Mouse (Mus musculus) brain, adult 2 months (tissue): ENCODE measurements around the gene Dok5.
A peak's percentile ranks its signal among the peaks of the same experiment; 100 is the strongest.

Experiments used
- DNase-seq: peaks from one replicate; pipeline ENCODE4 v3.0.0; 2011; ENCODE audit warnings: low read depth, low spot score

The Dok5 gene

DNA sequence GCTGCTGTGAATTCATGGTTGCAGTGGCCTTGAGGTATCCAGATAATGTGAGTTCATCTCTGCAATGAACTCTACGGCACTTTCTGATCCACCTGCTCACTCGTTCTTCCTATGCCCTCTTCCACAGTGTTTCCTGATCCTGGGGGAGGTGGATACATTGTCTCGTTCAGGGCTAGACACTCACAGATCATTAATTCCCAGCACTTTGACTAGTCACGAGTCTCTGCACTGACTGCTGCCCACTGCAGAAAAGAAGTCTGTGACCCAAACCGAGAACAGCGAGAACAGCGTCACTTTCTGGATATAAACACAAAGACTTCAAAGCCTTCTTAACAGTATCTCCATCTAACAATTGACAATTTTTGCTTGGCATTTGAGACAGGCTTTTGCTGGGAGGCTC lies 125.9 kb downstream of the Dok5 start:
- no peak for DNase-seq

DNA sequence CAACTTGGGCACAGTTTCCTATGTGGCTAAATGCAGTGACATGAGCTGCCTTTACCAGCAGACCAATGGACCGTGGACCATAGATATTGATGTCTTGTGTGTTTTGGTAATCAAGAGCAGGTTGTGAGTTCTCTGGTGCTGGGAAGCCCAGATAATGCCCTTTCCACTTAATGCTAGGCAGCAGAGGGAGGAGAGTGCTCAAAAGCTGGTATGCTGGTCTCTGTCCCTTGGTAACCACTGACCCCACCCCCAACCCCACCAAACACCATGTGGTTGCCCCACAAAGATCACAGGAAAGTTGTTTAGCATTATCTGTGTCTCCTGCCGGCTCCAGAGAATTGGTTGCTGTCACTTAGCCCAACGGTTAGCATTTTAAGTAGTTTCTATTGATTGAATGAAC lies 127.0 kb downstream of the Dok5 start:
- no peak for DNase-seq

DNA sequence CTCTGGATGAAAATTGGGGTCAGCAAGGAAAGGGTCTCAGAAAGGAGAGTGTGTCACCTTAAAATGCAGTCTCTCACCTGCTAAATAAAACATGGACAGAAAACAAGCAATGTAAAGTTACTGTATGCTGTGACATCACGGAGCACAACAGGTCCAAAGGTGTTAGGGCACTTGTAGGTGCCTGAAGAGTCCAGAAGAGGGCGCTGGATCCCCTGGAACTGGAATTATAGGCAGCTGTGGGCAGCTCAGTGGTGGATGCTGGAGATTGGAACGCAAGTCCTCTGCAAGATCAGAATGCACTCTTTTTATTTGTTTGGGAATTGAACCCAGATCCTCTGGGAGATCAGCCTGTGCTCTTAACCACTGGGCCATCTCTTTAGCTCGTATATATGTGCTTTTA lies 129.0 kb downstream of the Dok5 start:
- no peak for DNase-seq

DNA sequence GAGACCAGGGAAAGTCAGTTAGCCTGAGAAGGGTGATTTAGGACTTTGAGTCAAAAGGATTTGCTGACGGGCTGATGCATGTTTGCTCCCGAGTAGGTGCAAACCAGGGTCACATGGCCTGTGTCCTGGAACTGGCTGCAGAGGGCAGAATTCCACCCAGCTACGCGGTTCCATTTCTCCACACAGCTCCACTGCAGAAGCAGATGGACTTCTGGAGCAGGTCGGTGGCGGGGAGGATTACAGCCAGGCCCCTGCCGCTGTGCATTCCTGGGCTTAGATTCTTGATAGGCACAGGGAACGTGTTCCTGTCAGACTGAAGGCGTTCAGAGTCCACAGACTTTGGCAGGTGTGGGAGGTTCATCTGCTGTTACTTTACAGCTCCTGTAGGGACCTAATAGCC lies 131.2 kb downstream of the Dok5 start:
- DNase-seq: no peak

DNA sequence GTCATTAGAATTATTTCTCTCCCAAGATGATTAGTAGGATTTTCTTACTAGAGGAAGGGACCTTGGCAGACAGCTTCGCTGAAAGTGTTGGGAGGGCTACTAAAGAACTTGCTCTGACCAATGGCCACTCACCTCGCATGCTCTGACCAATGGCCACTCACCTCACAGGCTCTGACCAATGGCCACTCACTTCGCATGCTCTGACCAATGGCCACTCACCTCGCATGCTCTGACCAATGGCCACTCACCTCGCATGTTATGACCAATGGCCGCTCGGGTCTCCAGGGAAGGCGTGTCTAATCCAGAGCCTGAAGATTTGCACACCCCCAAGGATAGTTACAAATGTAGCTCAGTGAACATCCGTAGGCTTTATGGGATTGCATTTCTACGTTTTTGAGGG lies 131.6 kb downstream of the Dok5 start:
- no peak for DNase-seq

DNA sequence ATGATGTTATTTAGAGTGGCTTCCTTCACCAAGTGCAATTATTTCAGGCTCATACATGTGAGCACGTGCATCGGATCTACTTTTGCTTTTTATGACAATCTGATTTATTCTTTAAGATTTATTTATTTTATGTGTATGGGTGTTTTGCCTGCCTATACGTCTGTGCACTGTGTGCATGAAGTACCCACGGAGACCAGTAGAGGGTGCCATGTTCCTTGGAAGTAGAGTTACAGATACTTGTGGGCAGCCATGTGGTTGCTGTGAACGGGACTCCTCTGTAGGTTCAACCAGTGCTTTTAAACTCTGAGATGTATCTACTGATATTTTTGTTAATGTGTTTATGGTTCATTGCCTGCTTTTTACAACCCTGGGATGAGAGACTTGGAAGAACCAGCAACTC lies 132.4 kb downstream of the Dok5 start:
- DNase-seq: peak; percentile 18

DNA sequence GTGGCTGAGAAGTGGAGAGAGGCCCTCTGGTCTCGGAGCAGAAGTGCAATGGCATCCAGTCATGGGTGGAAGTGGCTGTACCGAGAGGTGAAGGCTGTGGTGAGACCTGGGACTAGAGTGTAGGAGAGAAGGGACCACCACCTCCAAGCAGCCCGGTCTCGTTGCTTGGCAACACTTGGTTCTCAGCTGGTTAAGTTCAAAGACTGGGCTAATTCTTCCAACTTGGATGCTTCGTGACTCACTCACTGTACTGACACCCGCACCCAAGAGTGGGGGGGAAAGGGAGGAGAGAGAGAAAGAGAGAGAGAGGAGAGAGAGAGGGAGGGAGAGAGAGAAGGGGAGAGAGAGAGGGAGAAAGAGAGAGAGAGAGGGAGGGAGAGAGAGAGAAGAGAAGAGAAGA lies 133.2 kb downstream of the Dok5 start:
- peak; percentile 65 for DNase-seq

DNA sequence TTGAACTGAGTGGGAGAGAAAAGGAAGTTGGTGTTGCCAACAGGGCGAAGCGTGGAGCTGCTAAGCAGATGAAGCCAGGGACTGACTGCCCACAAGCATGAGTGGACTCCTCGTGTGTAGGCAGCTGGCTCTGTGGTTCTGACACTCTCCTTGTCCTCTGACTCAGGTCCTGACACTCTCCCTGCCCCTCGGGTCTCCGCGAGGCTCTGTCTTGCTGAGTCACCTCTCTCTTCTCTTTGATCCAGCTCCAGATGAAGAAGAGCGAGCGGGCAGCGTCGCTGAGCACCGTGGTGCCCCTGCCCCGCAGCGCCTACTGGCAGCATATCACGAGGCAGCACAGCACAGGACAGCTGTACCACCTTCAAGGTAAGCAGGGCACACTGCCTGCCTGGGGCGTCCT lies 139.0 kb downstream of the Dok5 start:
- DNase-seq: peak; percentile 14

DNA sequence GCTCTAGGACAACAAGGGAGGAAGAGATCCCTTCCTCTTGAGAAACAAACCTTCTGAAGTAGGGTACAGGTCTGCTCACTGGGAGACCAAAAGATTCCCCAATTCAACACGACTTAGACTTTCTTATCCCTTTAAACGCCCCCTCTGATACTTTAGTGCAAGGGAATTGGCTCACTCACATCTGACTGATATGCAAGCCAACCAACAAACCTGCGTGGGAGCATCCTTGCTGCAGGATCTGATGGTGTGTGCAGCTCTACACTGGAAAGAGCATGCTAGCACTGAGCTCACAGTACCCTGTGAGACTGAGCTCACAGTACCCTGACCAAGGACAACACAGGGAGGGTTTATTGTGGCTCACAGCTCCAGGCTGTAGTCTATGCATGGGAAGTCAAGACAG lies 139.9 kb downstream of the Dok5 start:
- peak; percentile 80 for DNase-seq

DNA sequence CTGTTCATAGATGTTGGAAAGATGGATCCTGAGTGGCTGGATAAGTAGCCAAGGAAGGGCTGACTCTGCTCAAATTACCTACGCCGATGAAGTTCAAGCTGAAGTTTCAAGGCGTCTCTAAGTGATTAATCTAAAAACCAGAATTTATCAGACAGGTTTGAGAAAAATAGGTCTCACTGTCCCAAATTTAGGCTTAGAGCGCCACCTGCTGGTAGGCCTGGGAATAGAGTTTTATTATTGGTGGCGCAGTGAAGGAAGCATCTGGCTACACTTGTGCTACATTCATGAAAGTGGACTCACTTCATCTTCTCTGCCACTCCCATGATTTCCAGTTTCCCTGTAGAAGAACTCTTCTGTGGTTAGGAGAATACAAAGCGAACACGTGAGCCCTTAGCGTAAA lies 141.8 kb downstream of the Dok5 start:
- DNase-seq: peak; percentile 82

DNA sequence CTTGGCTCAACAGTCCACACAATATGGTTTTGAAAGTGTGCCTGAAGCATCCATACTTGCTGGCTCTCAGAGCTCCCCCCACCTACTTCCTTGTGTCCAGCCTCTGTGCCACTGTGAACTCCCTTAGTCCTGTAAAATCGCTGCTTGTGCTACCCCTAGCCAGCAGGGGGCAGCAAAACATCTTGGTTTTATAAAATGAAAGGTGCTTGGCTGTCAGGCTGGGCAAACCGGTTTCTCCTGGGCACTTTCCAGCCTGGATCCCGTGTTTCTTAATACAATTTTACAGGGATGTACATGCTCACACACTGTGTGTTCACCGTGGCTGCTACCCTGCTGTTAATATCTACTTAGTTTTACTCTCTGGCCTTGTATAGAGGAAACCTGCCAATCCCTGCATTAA lies 145.9 kb downstream of the Dok5 start:
- DNase-seq: peak; percentile 87

DNA sequence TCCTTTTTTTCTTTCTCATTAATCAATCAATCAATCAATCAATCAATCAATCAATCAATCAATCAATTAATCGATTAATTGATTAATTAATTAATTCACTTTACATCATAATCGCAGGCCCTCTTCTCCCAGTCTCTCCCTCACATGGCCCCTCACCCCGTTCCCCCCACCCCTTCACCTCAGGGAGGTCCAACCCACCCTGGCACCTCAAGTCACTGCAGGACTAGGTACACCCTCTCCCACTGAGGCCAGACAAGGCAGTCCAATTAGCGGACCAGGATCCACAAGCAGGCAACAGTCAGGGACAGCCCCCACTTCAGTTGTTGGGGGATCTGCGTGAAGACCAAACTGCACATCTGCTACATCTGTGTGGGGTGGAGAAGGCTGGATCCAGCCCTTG lies 146.3 kb downstream of the Dok5 start:
- no peak for DNase-seq

DNA sequence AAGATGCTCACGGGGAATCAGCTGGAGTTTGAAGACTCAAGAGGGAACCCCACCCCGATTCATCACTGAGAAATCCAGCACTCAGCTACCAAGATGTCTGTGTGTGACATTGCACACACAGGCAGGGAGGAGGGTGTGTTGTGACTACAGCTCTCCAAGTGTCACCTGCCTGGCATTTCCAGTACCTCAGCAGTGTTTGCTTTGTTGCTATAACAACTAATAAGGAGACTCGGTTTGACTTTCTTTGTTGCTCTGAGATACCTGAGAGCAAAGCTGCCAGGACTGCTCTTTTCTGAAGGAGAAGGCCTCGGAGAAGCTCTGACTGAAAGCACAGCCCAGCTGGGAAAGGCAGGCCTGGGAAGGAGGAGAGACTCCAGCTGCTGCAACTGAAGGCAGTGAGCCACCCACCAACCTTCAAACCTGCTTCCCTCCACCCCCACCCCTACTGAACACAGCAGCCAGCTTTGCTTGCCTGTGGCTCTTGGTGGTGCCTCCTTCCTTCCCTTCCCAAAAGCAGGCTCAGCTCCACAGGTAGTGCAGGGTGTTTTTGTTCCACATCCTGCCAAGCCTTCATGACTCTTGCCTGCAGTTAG lies 152.7 kb downstream of the Dok5 start:
- DNase-seq: peak; percentile 72

DNA sequence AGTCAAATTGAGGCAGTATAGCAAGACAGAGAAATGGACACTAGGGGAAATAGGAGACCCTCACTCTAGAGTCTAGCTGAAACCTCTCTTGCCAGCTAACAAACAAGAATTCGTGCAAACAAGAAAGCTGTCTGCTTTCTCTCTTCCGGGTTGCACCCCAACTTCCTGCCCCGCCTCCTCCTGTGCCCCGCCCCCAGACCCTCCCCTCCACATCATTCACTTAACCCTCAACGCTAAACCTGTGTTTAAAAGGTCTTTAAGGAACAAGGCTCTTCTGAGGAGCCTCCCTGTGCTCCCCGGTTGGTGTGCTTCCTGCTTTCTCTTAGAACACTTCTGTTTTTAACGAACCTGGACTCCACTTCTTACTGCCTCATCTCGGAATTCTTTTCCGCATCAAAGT lies 156.4 kb downstream of the Dok5 start:
- no peak for DNase-seq

DNA sequence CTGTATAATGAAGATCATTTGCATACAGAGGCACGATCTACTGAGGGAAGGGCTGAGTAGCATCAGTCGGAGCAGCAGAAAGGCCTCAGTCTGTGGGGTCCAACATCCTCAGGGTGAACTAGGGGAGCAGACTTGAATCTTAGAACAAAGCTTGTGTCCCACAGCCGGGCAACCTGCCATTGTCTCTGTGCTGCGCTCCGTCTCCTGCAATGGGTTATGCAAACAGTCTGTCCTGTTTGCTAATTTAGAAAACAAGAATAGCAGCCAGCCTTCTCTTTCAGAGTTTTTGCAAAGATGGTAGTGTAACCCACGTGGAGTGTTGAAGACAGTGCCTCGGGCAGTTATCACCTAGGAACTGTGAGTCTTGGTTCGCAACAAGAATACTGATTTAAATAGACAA lies 163.5 kb downstream of the Dok5 start:
- peak; percentile 65 for DNase-seq

DNA sequence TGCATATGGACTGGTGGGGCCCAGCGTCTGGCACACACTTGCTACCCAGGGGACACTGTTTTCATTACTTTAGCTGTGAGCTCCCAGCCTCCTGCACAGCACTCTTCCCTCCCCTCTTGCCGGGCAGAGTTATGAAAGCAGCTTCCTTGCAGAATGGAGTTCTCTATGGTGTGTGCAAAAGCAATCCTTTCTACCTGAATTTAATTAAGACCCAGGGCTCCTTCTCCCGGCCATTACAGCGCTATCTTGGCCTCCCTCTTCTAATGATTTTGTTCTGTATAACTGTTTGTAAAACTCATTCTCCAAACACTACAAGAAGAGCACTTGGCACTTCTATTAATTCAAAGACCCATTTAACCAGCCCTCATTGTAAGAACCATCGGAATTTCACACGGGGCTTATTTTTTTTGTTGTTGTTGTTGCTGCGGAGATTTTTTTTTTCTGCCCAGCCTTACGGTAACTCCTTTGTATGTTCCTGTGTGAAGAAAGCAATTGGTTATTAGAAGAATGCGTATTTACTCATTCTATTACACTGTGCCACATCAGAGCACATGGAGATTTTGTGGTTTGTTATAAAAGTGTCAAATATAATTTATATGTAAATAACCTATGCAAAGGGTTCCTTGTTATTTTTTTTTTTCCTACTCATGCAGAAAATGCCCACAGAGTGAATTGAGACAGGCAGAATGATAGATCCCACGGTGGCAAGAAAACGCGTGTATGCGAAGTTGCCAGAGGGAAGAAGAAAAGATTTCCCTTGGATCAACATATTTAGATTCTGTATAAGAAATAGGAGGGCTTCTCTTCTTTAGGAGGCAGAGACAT lies 170.8 kb downstream of the Dok5 start:
- DNase-seq: no peak

DNA sequence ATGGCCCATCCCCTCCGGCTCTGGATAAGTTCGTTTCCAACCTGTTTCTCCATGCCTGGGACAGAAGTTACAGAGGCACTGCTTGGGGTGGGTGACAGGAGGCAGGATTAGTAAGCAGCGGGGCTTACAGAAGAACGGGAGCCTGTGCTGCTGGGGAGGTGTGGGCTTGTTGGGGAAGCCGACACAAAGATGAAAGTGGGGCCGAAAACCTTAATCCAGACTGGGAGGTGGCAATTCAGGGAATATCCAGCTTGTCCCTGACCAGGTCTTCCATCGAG lies 171.4 kb downstream of the Dok5 start:
- no peak for DNase-seq

DNA sequence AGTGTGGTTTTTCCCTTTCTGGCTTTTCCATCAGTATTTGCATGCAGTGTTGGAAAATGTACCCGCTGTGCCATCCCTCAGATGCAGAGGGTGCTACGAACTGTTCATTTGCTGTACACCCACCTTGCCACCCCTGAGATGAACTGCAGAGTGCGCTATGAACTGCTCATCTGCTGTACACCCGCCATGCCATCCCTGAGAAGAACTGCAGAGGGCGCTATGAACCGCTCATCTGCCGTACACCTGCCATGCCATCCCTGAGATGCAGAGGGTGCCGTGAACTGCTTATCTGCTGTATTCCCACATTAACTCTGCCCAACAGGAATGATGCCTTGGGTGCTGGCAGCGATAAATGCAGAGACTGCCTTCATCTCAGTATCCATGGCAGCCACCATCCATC lies 171.8 kb downstream of the Dok5 start:
- no peak for DNase-seq

DNA sequence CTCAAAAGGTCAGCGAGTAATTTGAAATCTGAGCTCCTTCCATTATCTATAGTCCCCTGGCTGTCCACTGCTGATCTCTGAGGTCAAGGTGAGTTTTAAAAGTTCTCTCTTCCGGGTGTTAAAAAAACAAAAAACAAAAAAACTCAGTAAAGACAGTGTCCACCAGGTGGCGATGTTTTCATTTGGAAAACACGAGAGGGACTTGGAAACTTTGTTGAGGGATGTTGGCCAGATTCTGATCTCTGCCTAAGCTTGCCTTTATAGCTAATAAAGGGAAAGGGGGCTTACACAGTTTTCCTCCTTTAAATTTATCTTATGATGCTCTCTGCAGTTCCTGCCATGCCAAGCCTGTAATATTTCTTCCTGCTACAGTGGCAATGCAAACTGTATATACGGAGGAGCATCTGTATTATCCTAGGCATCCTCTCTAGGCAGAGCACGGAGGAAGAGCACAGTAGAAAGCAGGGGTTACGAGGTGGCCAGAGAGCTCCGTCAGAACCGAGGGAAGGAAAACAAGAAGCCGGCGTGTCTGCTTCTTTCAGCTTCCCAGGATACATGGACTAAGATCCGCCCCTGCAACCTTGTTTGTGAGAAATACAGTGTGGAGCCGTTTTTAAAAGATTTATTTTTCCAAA lies 181.1 kb downstream of the Dok5 start:
- peak; percentile 61 for DNase-seq

DNA sequence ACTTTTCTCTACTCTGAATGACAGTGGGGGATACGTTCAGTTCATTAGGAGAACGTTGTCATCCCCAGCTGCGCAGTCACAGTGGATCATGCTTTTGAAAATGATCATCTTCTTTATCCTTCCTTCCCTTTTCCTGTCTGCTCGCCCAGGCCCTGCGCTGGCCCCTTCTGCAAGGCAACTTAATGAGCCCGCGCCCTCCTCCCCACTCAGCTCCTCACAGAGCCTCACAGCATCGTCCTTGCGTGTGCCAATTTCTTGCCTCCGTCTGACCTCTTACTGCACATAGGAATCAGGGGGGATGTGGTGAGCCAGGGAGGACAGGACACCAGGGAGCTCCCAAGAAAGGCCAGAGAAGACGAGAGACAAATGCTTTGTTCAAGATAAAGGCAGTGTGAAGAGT lies 182.3 kb downstream of the Dok5 start:
- DNase-seq: no peak

DNA sequence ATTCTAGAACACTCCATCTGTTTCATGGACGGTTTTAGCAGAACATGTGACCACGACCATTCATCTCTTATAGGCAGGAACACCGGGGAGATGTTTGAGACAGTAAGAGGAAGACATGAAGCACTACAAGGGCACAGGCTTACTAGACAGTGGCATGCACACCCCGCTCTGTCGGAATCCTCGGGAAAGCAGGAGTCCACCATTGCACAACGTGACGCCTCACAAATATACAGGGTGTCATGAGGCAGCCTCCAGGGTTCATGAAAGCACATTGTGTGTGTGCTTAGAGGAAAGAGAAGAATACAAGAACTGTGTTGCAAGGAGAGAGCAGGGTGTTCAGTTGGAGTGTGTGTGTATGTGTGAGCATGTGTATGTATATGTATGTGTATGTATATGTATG lies 184.0 kb downstream of the Dok5 start:
- DNase-seq: no peak

DNA sequence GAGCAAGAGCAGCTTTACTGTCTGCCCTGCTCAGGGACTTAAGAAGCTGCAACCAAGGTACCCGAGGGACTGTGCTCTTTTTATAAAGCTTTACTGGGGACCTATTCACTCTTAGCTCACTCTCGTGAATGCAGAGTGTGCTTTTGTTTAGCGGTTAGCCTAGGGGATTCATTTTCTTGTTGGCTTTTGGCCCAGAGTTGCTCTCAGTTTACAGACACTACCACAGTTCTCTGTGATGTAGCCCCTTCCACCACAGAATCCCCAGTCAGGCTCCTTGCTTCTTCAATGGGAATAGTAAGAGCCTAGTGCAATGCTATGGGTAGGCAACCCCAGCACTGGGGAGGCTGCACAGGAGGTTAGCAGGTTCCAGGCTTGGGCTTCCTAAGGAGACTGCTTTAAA lies 190.7 kb downstream of the Dok5 start:
- peak; percentile 37 for DNase-seq

DNA sequence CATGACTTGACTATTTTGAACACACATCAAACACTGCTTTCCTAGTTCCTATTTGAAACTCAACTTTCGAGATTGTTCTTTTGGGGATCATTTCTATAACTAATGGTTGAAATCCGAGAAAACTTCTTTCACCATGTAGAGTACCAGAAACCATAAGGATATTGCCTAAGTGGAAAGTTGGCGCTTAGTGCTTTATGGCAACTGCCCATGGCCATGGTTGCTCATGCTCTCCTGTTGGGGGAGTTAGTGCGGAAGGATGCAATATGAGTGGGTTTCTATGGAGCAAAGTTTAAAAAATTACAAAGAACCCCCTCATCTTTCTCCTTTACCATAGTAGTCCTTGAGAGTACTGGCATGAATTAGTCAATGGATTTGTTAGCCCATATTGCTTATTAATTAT lies 192.5 kb downstream of the Dok5 start:
- DNase-seq: no peak
